Mouse (Mus musculus) liver, embryonic 11.5 days (tissue): ENCODE results near the gene Fbxo17. TPM values are rescaled to one million over a fixed set of nuclear protein-coding genes. Genes with fewer than 3 reads are reported as not detected.

Experiments
- ATAC-seq: fragments of 200-750 bp; cut with Nextera tagmentation; replicated peaks from 2 replicates; pipeline ENCODE4 v1.8.0; 2017; ENCODE audit warnings: moderate number of reproducible peaks, mild to moderate bottlenecking, moderate TSS enrichment, moderate library complexity; ENCODE audit not compliant: low FRiP score
- DNase-seq: peaks from one replicate; pipeline ENCODE4 v3.0.0-alpha.2; 2017; ENCODE audit warnings: low spot score
- H3K27ac ChIP-seq: fragments of 300-500 bp; sonication (generic); 2 replicates; pipeline ENCODE4 v1.5.1; 2014; ENCODE audit warnings: mild to moderate bottlenecking, low read depth, low read length, control low read depth
- H3K27me3 ChIP-seq: fragments of 300-500 bp; sonication (generic); replicated peaks from 2 replicates; pipeline ENCODE4 v1.6.1; 2014; ENCODE audit warnings: low read length, mixed read lengths; ENCODE audit not compliant: control insufficient read depth, insufficient read depth
- H3K36me3 ChIP-seq: fragments of 300-500 bp; sonication (generic); 2 replicates; pipeline ENCODE4 v1.6.1; 2014; ENCODE audit warnings: mild to moderate bottlenecking, low read length, moderate library complexity, mixed read lengths; ENCODE audit not compliant: control insufficient read depth, insufficient read depth
- H3K4me1 ChIP-seq: fragments of 300-500 bp; sonication (generic); replicated peaks from 2 replicates; pipeline ENCODE4 v1.6.1; 2014; ENCODE audit warnings: low read length, mixed read lengths; ENCODE audit not compliant: control insufficient read depth, insufficient read depth
- H3K4me2 ChIP-seq: fragments of 300-500 bp; sonication (generic); 2 replicates; pipeline ENCODE4 v1.6.1; 2014; ENCODE audit warnings: mild to moderate bottlenecking, control low read depth, moderate library complexity
- H3K4me3 ChIP-seq: fragments of 300-500 bp; sonication (generic); 2 replicates; pipeline ENCODE4 v1.5.1; 2014; ENCODE audit warnings: low read depth, low read length, control low read depth
- H3K9ac ChIP-seq: fragments of 300-500 bp; sonication (generic); 2 replicates; pipeline ENCODE4 v1.6.1; 2014; ENCODE audit warnings: low read depth, low read length, control low read depth
- H3K9me3 ChIP-seq: fragments of 300-500 bp; sonication (generic); 2 replicates; pipeline ENCODE4 v1.6.1; 2016; ENCODE audit warnings: low read length, inconsistent platforms, mixed read lengths; ENCODE audit not compliant: control insufficient read depth
- WGBS: fragments of 180-500 bp; shearing (Covaris S2); extraction: QIAGEN DNeasy Blood & Tissue Kit; methylation state at CpG from one replicate; pipeline ENCODE4 v1.1.7; 2014; 5-methylcytosine and 5-hydroxymethylcytosine counted together
- polyA plus RNA-seq: library from polyadenylated mRNA; unstranded; fragments of >200 nt; fragmentation: Nextera tagmentation; extraction: Ambion mirVana; gene quantifications from 2 replicates; pipeline ENCODE4 v1.2.1, GENCODE M21; 2014

Fbxo17 gene
- polyA plus RNA-seq, 1 experiment from 2014 or later, result 3.7 TPM

DNA sequence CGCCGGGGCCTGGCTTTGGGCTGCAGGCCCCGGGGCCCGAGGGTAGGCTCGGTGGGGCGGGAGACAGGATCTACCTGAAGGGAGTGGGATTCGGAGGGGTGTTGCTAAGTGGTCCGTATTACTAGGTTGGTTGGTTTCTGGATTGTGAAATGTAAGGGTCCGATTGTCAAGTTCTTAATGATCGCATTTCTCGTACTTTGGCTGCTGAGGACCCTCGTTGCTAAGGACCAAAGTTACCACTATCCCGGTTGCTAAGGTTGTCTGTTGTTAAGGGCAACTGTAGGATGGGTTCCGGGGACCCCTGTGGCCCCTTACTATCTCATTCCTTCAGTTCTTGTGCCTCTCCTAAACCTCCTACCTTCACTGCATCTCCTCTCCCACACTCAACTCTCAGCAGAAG, 50.3 kb downstream of the Fbxo17 start:
- Histone ChIP-seq H3K9me3 (no peaks in the 10 kb centered on the region), H3K9ac (peak overlapping the region; percentile 68), H3K27ac (no peak overlapping the region), H3K27me3 (no peaks in the 10 kb centered on the region), H3K36me3 (no peaks in the 10 kb centered on the region; the same call in 1 of the 2 replicates), H3K4me3 (peak overlapping the region; percentile 66), H3K4me1 (peaks cover 34% of the 10 kb centered on the region), H3K4me2 (peak overlapping the region; percentile 87)
- 7% methylated on average over 14 of the region's 14 CpGs for WGBS
- ATAC-seq (no peak), DNase-seq (no peak)

DNA sequence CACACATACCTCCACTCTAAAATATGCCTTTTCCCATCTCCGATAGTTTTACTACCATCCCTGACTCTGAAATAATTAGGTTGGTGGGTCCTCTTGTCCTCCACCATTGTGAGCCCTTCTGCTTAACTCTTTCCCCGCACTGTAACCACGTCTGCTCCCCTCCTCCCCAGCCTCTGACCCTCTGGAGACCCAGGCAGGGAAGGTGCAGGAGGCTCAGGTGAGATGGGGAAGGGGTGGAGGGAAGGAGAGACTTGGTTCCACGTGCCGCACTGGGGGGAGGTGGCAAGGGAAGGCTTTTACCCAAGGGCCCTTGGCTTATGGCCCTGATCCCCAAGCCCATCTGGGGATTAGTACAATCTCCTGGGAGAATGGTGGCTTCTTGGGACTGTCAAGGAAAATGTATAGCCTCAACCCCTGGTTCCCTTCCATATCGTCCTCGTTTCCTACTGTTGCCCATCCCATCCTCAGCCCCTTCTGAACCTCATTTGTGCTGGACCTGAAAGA, 50.9 kb downstream of the Fbxo17 start, which contains the start of gene Nfkbib:
TSS of gene Nfkbib (minus strand) at position 51 of the 504 bp plus-strand sequence.
- 69% methylated on average over 7 of the region's 7 CpGs for WGBS
- DNase-seq, result no peak
- Histone ChIP-seq H3K27me3 (no peaks in the 10 kb centered on the region), H3K4me2 (peak within 1 kb of the TSS; percentile 87), H3K27ac (no peak within 1 kb of the TSS), H3K36me3 (no peaks in the 10 kb centered on the region), H3K9ac (peak within 1 kb of the TSS; percentile 68), H3K4me1 (peaks cover 34% of the 10 kb centered on the region), H3K9me3 (no peaks in the 10 kb centered on the region), H3K4me3 (peak within 1 kb of the TSS; percentile 66)
- ATAC-seq, result no peak

DNA sequence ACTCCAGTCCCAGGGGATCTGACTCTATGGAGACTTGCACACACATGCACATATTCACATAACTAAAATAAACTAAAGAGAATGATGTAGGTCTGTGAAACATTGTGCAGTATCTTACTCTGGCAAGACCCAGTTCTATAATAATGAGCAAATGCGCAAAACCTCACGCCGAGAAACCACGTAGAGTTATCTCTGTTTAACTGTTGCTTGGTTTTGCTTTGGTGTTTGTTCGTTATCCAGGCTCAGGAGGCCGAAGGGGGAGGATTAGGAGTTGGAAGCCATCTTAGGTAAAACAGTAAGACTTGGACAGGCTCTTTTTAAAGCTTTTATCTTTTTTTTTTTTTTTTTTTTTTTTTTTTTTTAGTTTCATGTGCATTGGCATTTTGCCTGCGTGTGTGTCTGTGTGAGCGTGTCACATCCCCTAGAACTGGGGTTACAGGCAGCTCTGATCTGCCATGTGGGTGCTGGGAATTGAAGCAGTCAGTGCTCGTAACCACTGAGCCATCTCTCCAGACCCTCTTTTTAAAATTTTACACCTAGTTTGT, 52.9 kb downstream of the Fbxo17 start:
- H3K27ac ChIP-seq, result no peak overlapping the region

DNA sequence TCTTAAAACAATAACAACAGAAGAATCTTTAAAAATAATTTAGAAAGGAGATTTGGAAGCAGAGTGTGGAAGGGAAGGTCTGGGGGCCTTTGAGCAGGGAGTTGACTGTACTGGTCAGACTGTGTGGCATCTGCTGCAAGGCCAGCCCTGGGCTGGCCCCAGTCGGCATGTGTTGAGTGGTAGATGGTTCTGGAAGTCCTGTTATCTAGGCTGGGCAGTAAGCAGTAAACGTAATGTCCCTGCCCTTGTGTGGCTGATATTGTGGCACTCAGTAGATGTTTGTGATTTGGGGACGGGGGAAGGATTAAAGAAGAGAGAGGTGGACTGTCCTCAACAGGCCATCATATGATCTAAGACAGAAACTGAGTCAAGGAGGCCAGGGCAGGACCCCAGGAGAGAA, 53.7 kb downstream of the Fbxo17 start:
- Histone ChIP-seq H3K4me2 (0 out of 2 replicates have a peak overlapping the region, but pooled peaks have one; percentile 0), H3K9me3 (no peaks in the 10 kb centered on the region), H3K4me1 (peaks cover 27% of the 10 kb centered on the region), H3K36me3 (no peaks in the 10 kb centered on the region; the same call in 1 of the 2 replicates), H3K27ac (no peak overlapping the region), H3K9ac (no peak overlapping the region), H3K4me3 (no peak overlapping the region), H3K27me3 (no peaks in the 10 kb centered on the region)
- 55% methylated on average over 3 of the region's 3 CpGs for WGBS
- DNase-seq (no peak), ATAC-seq (no peak)

More for the DNA sequence above, 52.9 kb downstream of the Fbxo17 start:
- Histone ChIP-seq H3K9ac (no peak overlapping the region), H3K36me3 (no peaks in the 10 kb centered on the region), H3K4me1 (peaks cover 34% of the 10 kb centered on the region), H3K27me3 (no peaks in the 10 kb centered on the region), H3K4me2 (no peak overlapping the region), H3K9me3 (no peaks in the 10 kb centered on the region), H3K4me3 (no peak overlapping the region)
- 79% methylated on average over 9 of the region's 9 CpGs for WGBS
- no peak for DNase-seq
- ATAC-seq, result no peak

DNA sequence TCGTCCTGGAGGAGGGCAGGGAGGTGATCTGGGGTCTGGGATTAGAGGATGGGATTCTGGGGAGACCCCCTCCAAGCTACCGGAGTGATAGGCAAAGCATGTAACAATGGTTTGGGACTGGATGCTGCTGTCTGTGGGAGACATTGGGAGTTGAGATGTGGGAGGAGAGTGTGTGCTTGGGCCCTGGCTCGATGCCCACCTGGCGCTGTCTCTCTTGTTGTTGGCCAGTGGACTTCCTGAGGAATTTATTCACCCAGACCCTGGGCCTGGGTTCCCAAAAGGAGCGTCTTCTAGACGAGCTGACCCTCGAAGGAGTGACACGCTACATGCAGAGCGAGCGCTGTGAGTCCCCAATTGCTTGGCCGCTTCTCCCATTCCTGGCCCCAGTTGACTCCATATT, 55.3 kb downstream of the Fbxo17 start:
- no peak overlapping the region for H3K9ac ChIP-seq
- no peak overlapping the region for H3K4me3 ChIP-seq
- 90% methylated on average over 11 of the region's 11 CpGs for WGBS
- H3K4me1 ChIP-seq, result peaks cover 22% of the 10 kb centered on the region
- DNase-seq, result no peak
- no peaks in the 10 kb centered on the region; the same call in 1 of the 2 replicates for H3K36me3 ChIP-seq
- H3K4me2 ChIP-seq, result no peak overlapping the region
- ATAC-seq, result no peak
- H3K27me3 ChIP-seq, result no peaks in the 10 kb centered on the region
- H3K27ac ChIP-seq, result no peak overlapping the region
- no peaks in the 10 kb centered on the region for H3K9me3 ChIP-seq

DNA sequence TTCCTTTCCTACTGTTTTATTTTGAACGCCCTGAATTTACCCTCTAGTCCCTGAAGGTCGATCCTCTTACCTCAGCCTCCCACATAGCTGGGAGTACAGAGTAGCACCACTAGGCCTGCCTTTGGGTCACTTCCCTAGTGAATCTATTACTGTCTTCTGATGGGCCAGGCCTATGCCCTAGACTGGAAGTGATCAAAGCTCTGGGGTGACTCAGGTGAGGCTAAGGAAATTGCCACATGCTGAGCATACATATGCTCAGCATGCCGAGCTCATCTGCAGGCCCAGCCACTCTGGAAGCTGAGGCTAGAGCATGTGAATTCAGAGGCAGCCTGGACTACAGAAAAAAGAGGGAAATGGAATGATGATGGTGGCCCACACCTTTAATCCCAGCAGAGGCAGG, 56.6 kb downstream of the Fbxo17 start:
- peaks cover 11% of the 10 kb centered on the region for H3K4me1 ChIP-seq
- 74% methylated on average over 3 of the region's 3 CpGs for WGBS
- H3K36me3 ChIP-seq, result no peaks in the 10 kb centered on the region; the same call in 1 of the 2 replicates
- no peaks in the 10 kb centered on the region for H3K9me3 ChIP-seq
- no peak overlapping the region for H3K9ac ChIP-seq
- H3K4me3 ChIP-seq, result no peak overlapping the region
- no peaks in the 10 kb centered on the region for H3K27me3 ChIP-seq
- DNase-seq (no peak), ATAC-seq (no peak)
- no peak overlapping the region for H3K27ac ChIP-seq
- H3K4me2 ChIP-seq, result no peak overlapping the region

DNA sequence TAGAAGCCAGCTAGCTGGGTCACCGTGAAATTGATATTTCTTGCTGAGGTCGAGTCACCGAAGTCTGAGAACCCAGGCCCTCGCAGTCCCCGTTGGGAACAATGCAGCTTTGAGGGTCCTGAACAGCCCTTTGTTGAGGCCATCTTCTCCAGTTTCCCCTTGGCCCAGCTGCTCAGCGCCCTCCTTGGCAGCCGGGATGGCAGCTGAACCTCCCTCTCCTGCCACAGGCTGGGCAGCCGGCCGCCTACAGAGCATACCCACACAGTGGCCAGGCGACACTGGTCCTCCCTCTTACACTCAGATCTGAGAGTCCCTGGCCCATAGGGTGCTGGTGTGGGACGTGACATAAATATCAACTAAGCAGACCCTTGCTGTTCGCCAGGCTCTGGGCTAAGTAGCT, 57.6 kb downstream of the Fbxo17 start:
- H3K27me3 ChIP-seq, result no peaks in the 10 kb centered on the region
- no peak overlapping the region for H3K4me3 ChIP-seq
- peaks cover 11% of the 10 kb centered on the region for H3K4me1 ChIP-seq
- DNase-seq (no peak), ATAC-seq (no peak)
- no peaks in the 10 kb centered on the region; the same call in 1 of the 2 replicates for H3K36me3 ChIP-seq
- H3K27ac ChIP-seq, result no peak overlapping the region
- no peaks in the 10 kb centered on the region for H3K9me3 ChIP-seq
- 89% methylated on average over 12 of the region's 12 CpGs for whole genome bisulfite sequencing
- H3K4me2 ChIP-seq, result no peak overlapping the region
- H3K9ac ChIP-seq, result no peak overlapping the region

DNA sequence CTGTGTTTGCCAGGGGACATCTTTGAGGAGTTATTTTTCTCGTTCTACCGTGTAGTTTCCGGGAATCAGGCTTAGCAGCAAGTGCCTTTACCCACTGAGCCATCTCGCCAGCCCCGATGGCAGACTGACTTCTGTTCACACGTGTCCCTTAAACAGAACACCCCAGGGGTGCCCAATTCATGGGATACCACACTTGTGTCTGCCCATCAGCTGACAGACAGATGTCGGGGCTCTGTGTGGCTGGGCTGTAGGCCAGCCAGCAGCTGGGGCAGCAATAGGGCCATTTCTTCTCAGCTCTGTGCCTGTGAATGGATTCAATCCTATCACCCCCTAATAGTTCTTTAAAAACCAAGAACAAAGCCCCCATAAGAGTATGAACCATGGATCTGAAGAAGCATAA, 58.5 kb downstream of the Fbxo17 start:
- Histone ChIP-seq H3K27ac (no peak overlapping the region), H3K9ac (no peak overlapping the region), H3K4me3 (no peak overlapping the region), H3K4me1 (peaks cover 8% of the 10 kb centered on the region), H3K36me3 (no peaks in the 10 kb centered on the region; the same call in 1 of the 2 replicates), H3K9me3 (no peaks in the 10 kb centered on the region), H3K27me3 (no peaks in the 10 kb centered on the region), H3K4me2 (no peak overlapping the region)
- no peak for DNase-seq
- ATAC-seq, result no peak
- WGBS, result 92% methylated on average over 7 of the region's 7 CpGs

DNA sequence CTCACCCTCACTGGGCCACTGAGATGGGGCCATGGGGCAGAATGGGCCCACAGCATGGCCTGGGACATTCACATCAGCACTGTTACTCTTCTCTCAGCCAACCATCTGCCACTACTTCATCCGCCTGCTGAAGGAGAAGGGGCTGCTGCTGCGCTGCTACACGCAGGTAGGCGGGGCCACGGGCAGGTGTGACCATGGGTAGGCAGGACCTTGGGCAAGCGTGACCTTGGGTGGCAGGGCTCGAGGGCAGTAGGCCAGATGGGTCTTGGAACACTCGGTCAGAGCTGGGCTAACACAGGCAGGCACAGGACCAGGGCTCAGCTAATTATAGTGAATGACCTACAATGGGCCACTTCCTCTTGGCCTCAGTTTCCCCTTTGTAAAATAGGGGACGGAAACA, 62.2 kb downstream of the Fbxo17 start:
- H3K27me3 ChIP-seq, result no peaks in the 10 kb centered on the region
- no peak overlapping the region for H3K27ac ChIP-seq
- no peaks in the 10 kb centered on the region; the same call in 1 of the 2 replicates for H3K36me3 ChIP-seq
- H3K4me3 ChIP-seq, result no peak overlapping the region
- ATAC-seq (no peak), DNase-seq (no peak)
- H3K9me3 ChIP-seq, result no peaks in the 10 kb centered on the region
- WGBS, result 81% methylated on average over 9 of the region's 9 CpGs
- peaks cover 6% of the 10 kb centered on the region for H3K4me1 ChIP-seq
- H3K9ac ChIP-seq, result no peak overlapping the region
- no peak overlapping the region for H3K4me2 ChIP-seq
